Mouse (Mus musculus): ENCODE data around the gene Rpl7a.

The Rpl7a gene

GRCm38 (mm10) chr2:26913416-26914147 is 3.0 kb downstream of the Rpl7a start:
- in situ Hi-C loops (cut with MboI; ENCODE audit: low sequenced_read_pairs) = no loop called here

- in situ Hi-C loops (cut with MboI; ENCODE audit: low sequenced_read_pairs) = no loop called here
Measured at GRCm38 (mm10) chr2:26914148-26914941, 3.8 kb downstream of the Rpl7a start.

DNA sequence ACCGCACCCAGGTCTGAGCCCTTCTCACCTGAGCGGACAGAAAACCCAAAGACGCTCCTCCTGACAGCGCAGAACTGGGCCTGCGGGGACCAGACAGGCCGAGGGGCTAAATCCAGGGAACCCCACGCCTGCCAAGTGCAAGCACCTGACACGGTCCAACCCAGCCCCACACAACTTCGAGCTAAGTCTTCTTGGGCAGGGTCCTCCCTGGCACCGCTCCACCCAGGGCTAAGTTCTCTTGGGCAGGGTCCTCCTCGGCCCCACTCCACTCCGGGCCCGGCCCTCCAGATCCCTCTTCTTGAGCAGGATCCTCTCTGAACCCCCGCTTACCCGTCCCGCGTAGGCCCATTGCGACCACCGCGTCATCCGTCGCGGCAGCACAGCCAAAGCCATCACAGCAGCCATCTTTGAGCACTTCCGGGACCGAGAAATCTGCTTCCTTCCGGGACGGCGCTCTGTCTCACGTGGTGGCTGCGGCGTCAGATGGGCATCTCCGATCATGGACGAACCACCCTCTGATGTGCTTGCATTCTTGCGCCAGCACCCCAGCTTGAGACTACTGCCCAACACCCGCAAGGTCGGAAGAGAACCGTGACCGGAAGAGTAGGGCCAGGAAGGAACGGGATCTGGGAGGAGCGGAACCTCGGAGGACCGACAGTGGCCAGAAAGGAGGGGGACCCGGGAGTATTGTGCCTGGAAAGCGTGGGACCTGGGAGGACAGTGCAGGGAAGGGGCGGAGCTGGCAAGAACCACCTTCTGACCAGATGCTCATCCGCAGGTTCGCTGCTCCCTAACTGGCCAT is 5.6 kb downstream of the Rpl7a start, which contains the start of the genes Surf2 and Surf1:
Gene Surf2 (plus strand): TSS at position 441 of the 802 bp plus-strand sequence.
Gene Surf1 (minus strand): TSS at position 604 of the 802 bp plus-strand sequence.
- in situ Hi-C loops (cut with MboI; ENCODE audit: low sequenced_read_pairs) = no loop called here

- in situ Hi-C loops (cut with MboI; ENCODE audit: low sequenced_read_pairs) = no loop called here
Measured at GRCm38 (mm10) chr2:26916738-26917137, 6.2 kb downstream of the Rpl7a start.

DNA sequence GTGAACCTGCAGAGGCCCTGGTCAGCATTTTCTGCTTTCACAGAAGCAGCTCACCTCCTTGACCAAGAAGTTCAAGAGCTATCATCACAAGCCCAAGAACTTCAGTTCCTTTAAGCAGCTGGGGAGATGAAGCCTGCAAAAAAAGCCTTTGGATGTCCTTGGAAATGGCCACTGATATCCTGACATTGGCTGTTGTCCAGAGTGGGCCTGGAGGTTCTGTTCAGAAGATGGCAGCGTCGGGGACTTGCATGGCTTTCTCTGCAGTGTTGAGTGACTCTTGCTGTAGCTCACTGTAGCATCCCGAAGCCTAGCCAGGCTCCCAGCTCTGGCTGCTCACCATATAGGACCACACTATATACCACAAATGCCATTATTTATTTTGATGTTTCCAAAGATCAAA is 9.1 kb downstream of the Rpl7a start:
- in situ Hi-C loops (cut with MboI; ENCODE audit: low sequenced_read_pairs) = no loop called here

GRCm38 (mm10) chr2:26920190-26920855 is 9.8 kb downstream of the Rpl7a start:
- in situ Hi-C loops (cut with MboI; ENCODE audit: low sequenced_read_pairs) = no loop called here

DNA sequence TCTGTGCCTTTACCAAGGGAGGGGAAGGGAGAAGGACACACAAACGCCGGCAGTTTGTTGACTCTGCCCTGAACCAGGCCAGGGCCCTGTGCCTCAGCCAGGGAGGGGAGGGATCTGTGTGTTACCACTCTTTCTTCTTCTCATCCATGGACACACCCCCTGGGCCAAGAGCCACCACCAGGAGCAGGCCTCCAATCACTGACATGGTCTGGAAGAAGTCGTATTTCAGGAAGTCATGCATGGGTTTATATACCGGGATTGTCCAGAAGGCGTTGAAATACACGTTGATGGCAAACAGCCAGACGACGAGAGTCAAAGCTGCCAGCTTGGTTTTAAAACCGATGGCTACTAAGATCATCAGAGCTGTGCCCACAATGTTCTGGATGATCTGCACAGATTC is 11.2 kb downstream of the Rpl7a start:
- in situ Hi-C loops (cut with MboI; ENCODE audit: low sequenced_read_pairs) = no loop called here

- in situ Hi-C loops (cut with MboI; ENCODE audit: low sequenced_read_pairs) = no loop called here
Measured at GRCm38 (mm10) chr2:26927745-26928476, 17.3 kb downstream of the Rpl7a start.

GRCm38 (mm10) chr2:26930390-26930789 is 19.8 kb downstream of the Rpl7a start:
- in situ Hi-C loops (cut with MboI; ENCODE audit: low sequenced_read_pairs) = no loop called here

GRCm38 (mm10) chr2:26932473-26933303 is 22.1 kb downstream of the Rpl7a start:
- in situ Hi-C loops (cut with MboI; ENCODE audit: low sequenced_read_pairs) = no loop called here

DNA sequence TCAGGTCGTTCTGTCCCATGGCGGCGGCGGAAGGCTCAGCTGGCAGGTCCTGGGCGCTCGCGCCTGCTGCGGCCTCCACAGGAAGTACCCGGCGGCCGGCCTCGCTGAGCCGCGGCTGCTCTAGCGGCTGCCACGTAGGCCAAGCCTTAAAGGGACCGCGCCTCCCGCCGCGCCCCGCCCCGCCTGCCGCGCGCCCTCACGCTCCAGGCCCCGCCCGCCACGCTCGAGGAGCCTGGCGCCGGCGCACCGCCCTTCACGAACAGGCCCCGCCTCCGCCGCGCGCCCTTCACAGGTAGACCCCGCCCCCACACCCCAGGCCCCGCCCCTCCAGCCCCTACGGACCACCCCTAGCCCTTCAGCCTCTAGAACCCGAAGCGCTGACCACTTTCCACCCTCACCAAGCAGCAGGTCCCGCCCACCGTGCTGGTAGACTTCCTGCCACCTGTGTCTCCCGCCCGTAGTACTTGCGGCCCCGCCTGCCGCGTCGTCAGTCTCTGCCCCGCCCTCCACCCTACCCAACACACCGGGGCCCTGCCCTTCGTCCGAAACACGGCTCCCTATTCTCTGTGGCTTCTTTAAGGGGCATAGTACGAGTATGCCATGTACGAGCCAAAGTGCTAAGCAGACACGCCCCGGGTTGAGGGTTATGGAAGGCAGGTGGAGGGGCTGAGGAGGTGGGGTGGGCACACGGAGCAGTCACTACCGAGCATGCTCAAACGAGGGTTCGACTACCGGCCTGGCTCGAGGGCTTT is 22.9 kb downstream of the Rpl7a start, which contains the start of the genes Surf4 and Stkld1:
Gene Surf4 (minus strand): TSS at position 625 of the 752 bp plus-strand sequence.
Gene Stkld1 (plus strand): TSS at position 744 of the 752 bp plus-strand sequence.
- in situ Hi-C loops (cut with MboI; ENCODE audit: low sequenced_read_pairs) = no loop called here

GRCm38 (mm10) chr2:26935286-26935685 is 24.7 kb downstream of the Rpl7a start:
- in situ Hi-C loops (cut with MboI; ENCODE audit: low sequenced_read_pairs) = no loop called here

- in situ Hi-C loops (cut with MboI; ENCODE audit: low sequenced_read_pairs) = no loop called here
Measured at GRCm38 (mm10) chr2:26936425-26936824, 25.9 kb downstream of the Rpl7a start.

DNA sequence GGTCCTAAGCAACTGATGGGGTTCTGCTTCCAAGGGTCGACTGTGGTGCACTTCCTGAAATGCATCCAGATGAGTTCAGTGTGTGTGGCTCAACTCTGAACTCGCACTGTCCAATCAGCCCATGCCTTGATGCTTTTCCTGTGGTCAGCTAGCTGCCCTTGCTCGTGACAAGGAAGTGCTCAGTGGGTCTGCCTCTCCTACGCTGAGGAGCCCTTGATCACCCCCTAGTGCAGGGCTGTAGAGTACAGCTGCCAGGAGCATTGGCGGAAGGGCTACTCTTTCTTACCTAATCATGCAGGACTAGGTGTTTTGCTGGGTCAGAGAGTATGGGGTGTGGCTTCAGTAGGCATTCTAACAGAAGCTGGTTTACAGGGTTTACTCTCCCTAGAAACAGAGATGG is 31.0 kb downstream of the Rpl7a start:
- in situ Hi-C loops (cut with MboI; ENCODE audit: low sequenced_read_pairs) = no loop called here

GRCm38 (mm10) chr2:26943253-26943652 is 32.7 kb downstream of the Rpl7a start:
- in situ Hi-C loops (cut with MboI; ENCODE audit: low sequenced_read_pairs) = no loop called here

- in situ Hi-C loops (cut with MboI; ENCODE audit: low sequenced_read_pairs) = no loop called here
Measured at GRCm38 (mm10) chr2:26950411-26950810, 39.8 kb downstream of the Rpl7a start.

GRCm38 (mm10) chr2:26951346-26951905 is 40.9 kb downstream of the Rpl7a start:
- in situ Hi-C loops (cut with MboI; ENCODE audit: low sequenced_read_pairs) = no loop called here

- in situ Hi-C loops (cut with MboI; ENCODE audit: low sequenced_read_pairs) = no loop called here
Measured at GRCm38 (mm10) chr2:26952193-26952592, 41.6 kb downstream of the Rpl7a start.

Measured in CH12F3 (cell line).